Mouse (Mus musculus) neural tube, embryonic 15.5 days (tissue): ENCODE measurements around the gene Dxo. TPM values are rescaled to one million over a fixed set of nuclear protein-coding genes. Genes with fewer than 3 reads are reported as not detected.
"Not testable (repeated sequence)": the region's sequence is repeated elsewhere in the genome, so short reads cannot be mapped to it uniquely, and the experiment has no call there.

ENCODE experiments used
- ATAC-seq: fragments of 200-750 bp; cut with Nextera tagmentation; 2 replicates; pipeline ENCODE4 v1.8.0; 2017; ENCODE audit warnings: mild to moderate bottlenecking, moderate TSS enrichment, moderate library complexity; ENCODE audit not compliant: low FRiP score
- H3K27ac ChIP-seq: fragments of 300-500 bp; sonication (generic); replicated peaks from 2 replicates; pipeline ENCODE4 v1.5.1; 2015; ENCODE audit warnings: mild to moderate bottlenecking, inconsistent platforms
- H3K27me3 ChIP-seq: fragments of 300-500 bp; sonication (generic); replicated peaks from 2 replicates; pipeline ENCODE4 v1.6.1; 2015; ENCODE audit warnings: inconsistent platforms
- H3K36me3 ChIP-seq: fragments of 300-500 bp; sonication (generic); 2 replicates; pipeline ENCODE4 v1.6.1; 2015; ENCODE audit warnings: inconsistent platforms
- H3K4me1 ChIP-seq: fragments of 300-500 bp; sonication (generic); 2 replicates; pipeline ENCODE4 v1.6.1; 2015; ENCODE audit warnings: inconsistent platforms
- H3K4me2 ChIP-seq: fragments of 300-500 bp; sonication (generic); 2 replicates; pipeline ENCODE4 v1.6.1; 2015; ENCODE audit warnings: inconsistent platforms, mild to moderate bottlenecking, moderate library complexity
- H3K4me3 ChIP-seq: fragments of 300-500 bp; sonication (generic); replicated peaks from 2 replicates; pipeline ENCODE4 v1.5.1; 2015; ENCODE audit warnings: mild to moderate bottlenecking, inconsistent platforms
- H3K9ac ChIP-seq: fragments of 300-500 bp; sonication (generic); replicated peaks from 2 replicates; pipeline ENCODE4 v1.6.1; 2015; ENCODE audit warnings: mild to moderate bottlenecking, inconsistent platforms
- H3K9me3 ChIP-seq: fragments of 300-500 bp; sonication (generic); replicated peaks from 2 replicates; pipeline ENCODE4 v1.6.1; 2016; ENCODE audit warnings: inconsistent platforms
- WGBS: fragments of 180-500 bp; shearing (Covaris S2); methylation state at CpG from one replicate; pipeline ENCODE4 v1.1.7; 2015; ENCODE audit warnings: mixed read lengths; 5-methylcytosine and 5-hydroxymethylcytosine counted together
- polyA plus RNA-seq: library from polyadenylated mRNA; unstranded; fragments of >200 nt; fragmentation: Nextera tagmentation; extraction: Ambion mirVana; gene quantifications from 2 replicates; pipeline ENCODE4 v1.2.1, GENCODE M21; 2015

Gene Dxo
- 58.9 and 64.8 TPM in 2 replicates for polyA plus RNA-seq

DNA sequence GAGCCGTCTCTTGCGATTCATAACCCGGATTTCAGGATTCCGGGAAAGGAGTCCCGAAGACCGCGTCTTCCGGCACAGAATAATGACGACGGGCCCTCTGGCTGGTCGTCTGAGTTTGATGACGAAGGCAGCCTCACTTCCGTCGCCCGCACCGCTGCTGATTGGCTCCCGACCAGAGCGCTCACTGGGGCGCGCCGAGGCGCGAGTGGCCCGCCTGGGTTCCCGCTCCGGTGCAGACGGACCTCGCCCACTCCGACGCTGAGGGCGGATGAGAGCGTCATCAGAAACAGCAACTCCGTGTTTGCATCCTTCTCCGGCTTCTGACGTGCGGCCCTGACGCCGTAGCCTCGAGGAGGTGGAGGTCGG lies at the start of gene Dxo, which contains the start of gene Stk19:
Gene Dxo (plus strand): TSS at position 164 of the 366 bp plus-strand sequence.
Gene Stk19 (minus strand): TSS at position 90 of the 366 bp plus-strand sequence.
- peak; percentile 93 for ATAC-seq
- H3K4me1 ChIP-seq: peaks cover 38% of the 10 kb centered on the region
- no peaks in the 10 kb centered on the region for H3K9me3 ChIP-seq
- peak within 1 kb of the TSS; percentile 95 for H3K4me2 ChIP-seq
- peak within 1 kb of the TSS; percentile 79 for H3K9ac ChIP-seq
- no peaks in the 10 kb centered on the region for H3K27me3 ChIP-seq
- peak within 1 kb of the TSS; percentile 86 for H3K4me3 ChIP-seq
- 0% methylated on average over 40 of the region's 40 CpGs for WGBS
- H3K36me3 ChIP-seq: peaks cover 52% of the 10 kb centered on the region
- peak within 1 kb of the TSS; percentile 84 for H3K27ac ChIP-seq

DNA sequence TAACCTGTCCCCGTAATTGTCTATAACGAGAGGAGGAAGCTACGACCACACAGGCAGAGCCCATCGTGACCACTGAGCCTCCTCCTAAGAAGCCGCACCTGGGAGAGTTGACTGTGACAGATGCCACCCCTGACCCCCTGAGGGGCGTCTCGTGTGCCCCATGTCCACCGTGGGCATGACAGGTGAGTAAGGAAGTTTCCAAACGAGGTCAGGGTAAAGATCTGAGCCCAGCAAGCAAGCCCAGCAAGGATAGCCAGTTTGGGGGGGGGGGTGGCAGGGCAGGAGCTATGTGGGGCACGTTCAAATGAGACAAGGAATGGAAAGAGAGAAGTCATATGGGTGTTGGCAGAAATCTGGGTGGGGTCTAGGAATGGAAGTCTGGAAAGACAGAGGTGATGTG lies 41.8 kb upstream of the Dxo start:
- Histone ChIP-seq H3K9ac (no peak overlapping the region), H3K4me1 (no peaks in the 10 kb centered on the region), H3K4me2 (no peak overlapping the region), H3K4me3 (no peak overlapping the region), H3K27ac (no peak overlapping the region), H3K36me3 (no peaks in the 10 kb centered on the region), H3K9me3 (no peaks in the 10 kb centered on the region), H3K27me3 (no peaks in the 10 kb centered on the region)
- 85% methylated on average over 10 of the region's 10 CpGs for WGBS
- ATAC-seq: no peak

DNA sequence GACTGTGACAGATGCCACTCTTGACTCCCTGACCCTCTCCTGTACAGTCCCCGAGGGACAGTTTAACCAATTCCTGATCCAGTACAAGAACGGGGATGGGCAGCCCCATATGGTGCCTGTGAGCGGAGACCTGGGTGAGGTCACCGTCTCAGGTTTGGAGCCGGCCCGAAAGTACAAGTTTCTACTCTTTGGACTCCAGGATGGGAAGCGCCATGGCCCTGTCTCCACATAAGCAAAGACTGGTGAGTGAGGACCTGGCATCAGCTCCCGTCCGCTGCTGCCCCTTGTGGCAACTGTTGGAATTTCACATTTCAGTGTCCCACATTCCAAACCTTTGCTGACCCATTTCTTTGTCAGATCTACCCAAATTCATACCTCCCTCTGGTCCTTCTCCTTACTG lies 41.2 kb upstream of the Dxo start:
- Histone ChIP-seq H3K9me3 (no peaks in the 10 kb centered on the region), H3K27ac (no peak overlapping the region), H3K4me2 (no peak overlapping the region), H3K27me3 (no peaks in the 10 kb centered on the region), H3K4me1 (no peaks in the 10 kb centered on the region), H3K4me3 (no peak overlapping the region), H3K36me3 (no peaks in the 10 kb centered on the region), H3K9ac (no peak overlapping the region)
- ATAC-seq: no peak
- 67% methylated on average over 9 of the region's 9 CpGs for WGBS

GRCm38 (mm10) chr17:34796311-34797140 lies 40.3 kb upstream of the Dxo start:
- Histone ChIP-seq H3K4me2 (no peak overlapping the region), H3K27ac (no peak overlapping the region), H3K4me3 (no peak overlapping the region), H3K36me3 (no peaks in the 10 kb centered on the region), H3K9ac (no peak overlapping the region), H3K9me3 (no peaks in the 10 kb centered on the region), H3K27me3 (no peaks in the 10 kb centered on the region), H3K4me1 (no peaks in the 10 kb centered on the region)
- ATAC-seq: no peak
- WGBS: 89% methylated on average over 8 of the region's 8 CpGs

DNA sequence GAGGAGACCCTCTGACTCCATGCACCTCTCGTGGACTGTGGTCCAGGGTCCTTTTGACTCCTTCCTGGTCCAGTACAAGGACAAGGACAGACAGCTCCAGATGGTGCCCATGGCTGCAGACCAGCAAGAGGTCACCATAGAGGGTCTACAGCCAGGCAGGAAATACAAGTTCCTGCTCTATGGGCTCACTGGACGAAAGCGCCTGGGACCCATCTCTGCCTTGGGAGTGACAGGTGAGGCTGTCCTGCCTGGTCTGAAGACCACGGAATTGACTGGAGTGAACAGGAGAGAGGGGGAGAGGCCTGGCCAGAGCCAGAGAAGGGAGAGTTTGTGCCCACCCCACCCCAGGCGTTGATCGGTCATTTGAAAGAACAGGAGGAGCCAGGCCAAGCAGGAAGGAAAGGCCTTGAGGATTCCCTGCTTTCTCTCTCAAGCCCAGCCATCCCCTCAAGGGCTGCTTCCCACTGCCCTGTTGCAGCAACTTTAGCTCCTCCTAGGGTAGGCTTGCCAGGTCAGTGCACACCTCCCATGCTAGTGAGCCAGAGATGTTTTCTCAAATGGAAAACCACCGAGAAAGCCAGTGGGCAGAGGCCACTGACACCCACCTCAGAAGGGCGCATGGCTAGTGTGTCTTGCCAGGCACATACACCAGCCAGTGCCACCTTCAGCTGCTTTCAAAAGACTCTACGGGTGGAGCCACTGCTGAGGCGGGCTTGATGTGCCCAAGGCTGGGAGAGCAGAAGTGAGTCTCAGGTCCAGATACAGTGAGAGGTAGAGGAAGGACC lies 39.4 kb upstream of the Dxo start:
- not testable (repeated sequence) for H3K9me3 ChIP-seq
- 89% methylated on average over 10 of the region's 10 CpGs for WGBS

GRCm38 (mm10) chr17:34798071-34798470 lies 38.7 kb upstream of the Dxo start:
- H3K27ac ChIP-seq, H3K27me3 ChIP-seq, H3K9me3 ChIP-seq, H3K9ac ChIP-seq, H3K36me3 ChIP-seq, H3K4me3 ChIP-seq, H3K4me2 ChIP-seq, ATAC-seq, H3K4me1 ChIP-seq: not testable (repeated sequence)
- 85% methylated on average over 7 of the region's 7 CpGs for WGBS

More for the DNA sequence above, 39.4 kb upstream of the Dxo start:
- ATAC-seq, H3K27me3 ChIP-seq, H3K4me1 ChIP-seq, H3K4me2 ChIP-seq, H3K4me3 ChIP-seq, H3K9ac ChIP-seq, H3K27ac ChIP-seq, H3K36me3 ChIP-seq: not testable (repeated sequence)

GRCm38 (mm10) chr17:34798866-34799530 lies 37.8 kb upstream of the Dxo start:
- no peak for ATAC-seq
- 91% methylated on average over 17 of the region's 17 CpGs for WGBS
- Histone ChIP-seq H3K9ac (no peak overlapping the region), H3K4me3 (no peak overlapping the region), H3K4me2 (no peak overlapping the region), H3K27me3 (no peaks in the 10 kb centered on the region), H3K9me3 (no peaks in the 10 kb centered on the region), H3K4me1 (no peaks in the 10 kb centered on the region), H3K27ac (no peak overlapping the region), H3K36me3 (no peaks in the 10 kb centered on the region)

DNA sequence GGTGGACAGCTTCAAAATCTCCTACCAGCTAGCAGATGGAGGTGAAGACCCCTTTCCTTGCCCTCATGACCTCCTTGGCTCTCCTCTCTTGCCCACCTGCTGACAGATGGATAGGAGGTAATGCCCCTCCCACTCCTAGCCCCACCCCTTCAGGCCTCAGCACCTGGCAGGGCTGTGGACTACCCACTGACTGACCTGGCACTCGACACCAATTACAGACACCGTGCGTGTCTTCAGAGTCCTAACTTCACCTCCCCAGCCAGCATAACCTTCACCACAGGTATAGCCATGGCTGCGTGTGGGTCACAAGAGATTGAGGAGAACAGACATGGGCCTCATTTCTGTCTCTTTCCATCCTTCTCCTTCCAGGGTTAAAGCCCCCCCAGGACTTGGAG lies 37.3 kb upstream of the Dxo start:
- Histone ChIP-seq H3K4me3 (no peak overlapping the region), H3K4me1 (no peaks in the 10 kb centered on the region), H3K27me3 (no peaks in the 10 kb centered on the region), H3K36me3 (no peaks in the 10 kb centered on the region), H3K9ac (no peak overlapping the region), H3K4me2 (no peak overlapping the region), H3K27ac (no peak overlapping the region), H3K9me3 (no peaks in the 10 kb centered on the region)
- ATAC-seq: no peak
- 91% methylated on average over 4 of the region's 4 CpGs for WGBS

DNA sequence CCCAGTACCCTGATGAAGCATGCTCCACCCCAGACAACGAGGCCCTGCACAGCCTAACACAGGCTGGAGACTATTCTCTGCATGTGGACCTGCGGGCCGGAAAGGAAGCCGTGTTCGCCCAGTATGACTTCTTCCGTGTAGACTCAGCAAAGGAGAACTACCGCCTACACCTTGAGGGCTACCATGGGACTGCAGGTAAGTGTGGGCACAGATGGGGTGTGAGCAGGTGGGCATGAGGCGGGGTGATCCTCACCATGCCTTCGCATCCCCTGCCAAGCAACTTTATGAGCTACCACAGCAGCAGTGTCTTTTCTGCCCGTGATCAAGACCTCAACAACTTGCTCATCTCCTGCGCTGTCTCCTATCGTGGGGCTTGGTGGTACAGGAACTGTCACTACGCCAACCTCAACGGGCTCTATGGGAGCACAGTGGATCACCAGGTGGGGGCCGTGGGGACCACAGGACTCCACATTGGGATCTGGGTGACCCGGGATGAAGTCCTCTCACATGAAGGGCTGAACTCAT lies 36.0 kb upstream of the Dxo start:
- not testable (repeated sequence) for H3K4me1 ChIP-seq, H3K9me3 ChIP-seq, H3K9ac ChIP-seq, H3K27me3 ChIP-seq, H3K27ac ChIP-seq, H3K4me3 ChIP-seq, H3K36me3 ChIP-seq, H3K4me2 ChIP-seq, ATAC-seq
- WGBS: 92% methylated on average over 16 of the region's 16 CpGs

GRCm38 (mm10) chr17:34802756-34803155 lies 34.1 kb upstream of the Dxo start:
- H3K4me3 ChIP-seq, H3K27me3 ChIP-seq, H3K4me2 ChIP-seq, H3K27ac ChIP-seq, H3K36me3 ChIP-seq, H3K4me1 ChIP-seq, ATAC-seq, H3K9me3 ChIP-seq, H3K9ac ChIP-seq: not testable (repeated sequence)
- WGBS: 91% methylated on average over 9 of the region's 9 CpGs

GRCm38 (mm10) chr17:34803367-34803766 lies 33.5 kb upstream of the Dxo start:
- not testable (repeated sequence) for H3K9me3 ChIP-seq, ATAC-seq, H3K27ac ChIP-seq, H3K4me1 ChIP-seq, H3K27me3 ChIP-seq, H3K36me3 ChIP-seq, H3K4me3 ChIP-seq, H3K4me2 ChIP-seq, H3K9ac ChIP-seq
- WGBS: 96% methylated on average over 6 of the region's 6 CpGs
